Mouse (Mus musculus): ENCODE results near the gene Mrps35.

Mrps35 gene

DNA sequence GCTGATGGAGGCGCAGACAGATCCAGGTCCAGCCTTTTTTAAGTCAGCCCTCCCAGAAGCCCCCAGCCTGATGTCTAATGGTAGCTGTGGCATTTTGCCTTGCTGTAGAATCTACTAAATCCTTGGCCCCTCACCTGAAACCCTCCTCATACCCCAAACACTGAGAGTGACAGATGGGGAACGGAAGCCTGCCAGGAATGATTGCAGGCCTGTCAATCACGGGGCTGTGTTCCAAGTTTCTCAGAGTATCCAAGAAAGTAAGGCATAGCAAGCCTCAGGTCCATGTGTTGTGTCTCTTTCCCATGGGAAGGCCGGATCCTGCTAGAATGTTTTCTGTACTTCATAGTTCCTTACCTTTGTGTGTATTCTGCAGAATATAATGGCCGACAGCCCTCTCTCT lies 47.6 kb downstream of the Mrps35 start:
- DNase-seq, result no peak

DNA sequence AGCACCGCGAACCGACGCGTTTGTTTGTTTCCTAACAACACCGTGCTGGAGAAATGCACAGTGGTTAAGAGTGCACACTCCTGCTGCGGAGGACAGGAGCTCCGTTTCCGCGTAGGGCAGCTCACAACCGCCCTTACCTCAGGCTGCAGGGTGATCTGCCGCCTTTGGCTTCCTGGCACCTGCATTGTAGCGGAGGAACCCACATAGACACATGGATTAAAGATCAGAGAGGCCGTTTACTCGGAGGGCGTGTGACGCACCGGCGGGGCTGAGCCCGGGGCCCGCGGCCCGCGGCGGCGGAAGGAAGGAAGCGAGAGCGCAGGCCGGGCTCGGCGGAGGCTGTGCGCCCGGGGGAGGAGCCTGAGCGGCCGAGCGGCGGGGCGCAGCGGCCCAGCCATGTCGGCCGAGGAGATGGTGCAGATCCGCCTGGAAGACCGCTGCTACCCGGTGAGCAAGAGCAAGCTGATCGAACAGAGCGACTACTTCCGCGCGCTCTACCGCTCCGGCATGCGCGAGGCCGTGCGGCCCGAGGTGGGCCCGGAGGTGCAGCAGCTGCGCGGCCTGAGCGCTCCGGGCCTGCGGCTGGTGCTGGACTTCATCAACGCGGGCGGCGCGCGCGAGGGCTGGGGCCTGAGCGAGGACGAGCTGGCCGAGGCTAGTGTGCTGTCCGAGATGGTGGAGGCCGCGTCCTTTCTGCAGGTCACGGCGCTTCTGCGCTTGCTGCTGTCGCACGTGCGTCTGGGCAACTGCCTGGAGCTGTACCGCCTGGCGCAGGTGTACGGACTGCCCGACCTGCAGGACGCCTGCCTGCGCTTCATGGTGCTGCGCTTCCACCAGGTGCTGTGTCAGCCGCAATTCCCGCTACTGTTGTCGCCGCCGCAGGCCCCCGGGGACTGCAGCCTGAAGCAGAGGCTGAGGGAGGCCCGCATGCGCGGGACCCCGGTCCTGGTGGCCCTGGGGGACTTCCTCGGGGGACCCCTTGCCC lies 48.9 kb downstream of the Mrps35 start, which contains the start of gene Klhl42:
Klhl42 (plus strand) TSS at position 244 of the 985 bp plus-strand sequence.
- DNase-seq, result peak; percentile 80

DNA sequence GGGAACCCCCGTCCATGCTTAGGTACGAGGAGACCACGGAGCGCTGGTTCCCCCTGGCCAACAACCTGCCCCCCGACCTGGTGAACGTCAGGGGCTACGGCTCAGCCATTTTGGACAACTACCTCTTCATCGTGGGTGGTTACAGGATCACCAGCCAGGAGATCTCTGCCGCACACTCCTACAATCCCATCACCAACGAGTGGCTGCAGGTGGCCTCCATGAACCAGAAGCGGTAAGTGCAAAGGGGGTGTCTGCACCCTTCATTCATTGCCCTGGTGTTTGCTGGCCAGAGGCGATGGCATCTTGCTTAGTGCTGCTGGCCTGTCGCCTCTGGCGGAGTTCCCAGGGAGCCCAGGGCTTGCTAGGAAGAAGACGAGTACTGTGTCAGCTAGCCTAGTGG lies 49.6 kb downstream of the Mrps35 start:
- DNase-seq, result peak; percentile 58

DNA sequence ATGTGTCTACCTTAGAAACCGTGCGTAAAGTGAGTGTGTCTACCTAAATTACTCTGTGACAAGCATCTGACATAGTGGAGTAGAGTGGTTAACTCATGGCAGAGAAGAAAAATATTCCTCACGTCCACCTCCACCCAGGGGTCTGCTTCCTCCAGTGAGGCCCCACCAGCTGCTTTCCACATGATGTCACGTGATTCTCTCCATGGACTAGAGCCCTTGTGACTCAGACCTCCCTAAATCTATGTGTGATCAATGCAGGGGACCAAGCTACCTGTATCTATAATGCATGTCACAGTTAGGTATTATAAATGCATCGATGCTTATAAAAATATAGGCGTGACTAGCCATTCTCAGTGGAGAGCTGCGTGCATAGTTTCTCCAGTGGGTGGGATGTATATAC lies 52.2 kb downstream of the Mrps35 start:
- DNase-seq, result no peak

DNA sequence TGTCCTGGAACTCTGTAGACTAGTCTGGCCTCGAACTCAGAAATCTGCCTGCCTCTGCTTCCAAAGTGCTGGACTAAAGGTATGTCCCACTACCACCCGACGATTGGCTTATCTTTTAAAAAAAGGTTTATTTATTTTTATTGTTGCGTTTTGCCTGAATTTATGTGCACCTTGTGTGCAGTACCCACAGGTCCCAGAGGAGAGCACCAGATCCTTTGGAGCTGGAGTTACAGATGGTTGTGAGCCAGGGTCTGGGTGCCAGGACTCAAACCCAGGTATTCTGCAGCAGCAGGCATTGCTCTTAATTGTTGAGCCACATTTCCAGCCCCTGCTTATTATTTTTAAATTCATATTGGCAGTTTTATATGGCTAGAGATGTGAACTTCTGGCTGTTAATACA lies 53.5 kb downstream of the Mrps35 start:
- no peak for DNase-seq

DNA sequence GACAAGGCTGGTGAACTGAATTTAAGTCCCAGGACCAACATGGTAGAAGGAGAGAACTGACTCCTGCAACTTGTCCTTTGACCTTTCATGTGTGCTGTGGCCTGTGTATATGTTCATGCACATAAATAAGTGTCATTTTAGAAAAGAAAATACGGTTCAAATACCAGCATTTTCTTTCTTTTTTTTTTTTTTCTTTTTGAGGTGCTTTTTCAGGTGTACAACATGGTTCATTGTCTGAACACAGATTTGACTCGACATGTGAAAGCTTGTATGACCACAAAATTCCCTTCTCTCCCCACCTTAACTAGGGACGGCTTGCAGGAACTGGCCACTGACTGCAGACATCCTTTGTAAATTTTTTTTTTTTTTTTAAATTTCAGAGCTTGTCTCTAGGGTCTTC lies 54.4 kb downstream of the Mrps35 start:
- no peak for DNase-seq

DNA sequence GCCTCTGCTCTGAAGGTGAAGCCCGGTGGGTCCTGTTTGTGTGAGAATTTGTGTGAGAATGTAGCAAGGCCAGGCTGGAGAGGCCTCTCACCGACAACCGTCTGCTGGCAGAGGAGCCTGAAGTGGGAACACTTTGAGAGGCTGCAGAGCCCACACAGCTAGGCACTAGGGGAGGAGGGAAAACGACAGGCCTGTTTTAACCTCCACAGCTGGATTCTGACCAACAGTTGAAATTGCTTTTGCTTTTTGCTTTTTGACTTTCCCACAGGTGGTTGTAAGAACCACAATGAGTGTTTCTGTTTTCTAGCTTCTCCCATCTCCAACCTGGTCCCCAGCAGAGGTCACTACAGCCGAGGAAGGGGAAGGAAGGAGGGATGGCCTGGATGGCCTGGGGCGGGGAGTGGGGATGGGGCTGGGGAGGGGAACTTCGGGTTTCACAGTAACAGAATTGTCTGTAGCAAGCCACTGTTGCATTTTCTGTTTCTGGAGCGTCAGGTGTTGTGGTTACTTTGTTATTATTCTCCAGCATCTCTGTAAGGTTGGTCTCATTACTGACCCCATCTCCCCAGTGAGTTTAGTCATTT lies 54.9 kb downstream of the Mrps35 start:
- DNase-seq, result no peak

DNA sequence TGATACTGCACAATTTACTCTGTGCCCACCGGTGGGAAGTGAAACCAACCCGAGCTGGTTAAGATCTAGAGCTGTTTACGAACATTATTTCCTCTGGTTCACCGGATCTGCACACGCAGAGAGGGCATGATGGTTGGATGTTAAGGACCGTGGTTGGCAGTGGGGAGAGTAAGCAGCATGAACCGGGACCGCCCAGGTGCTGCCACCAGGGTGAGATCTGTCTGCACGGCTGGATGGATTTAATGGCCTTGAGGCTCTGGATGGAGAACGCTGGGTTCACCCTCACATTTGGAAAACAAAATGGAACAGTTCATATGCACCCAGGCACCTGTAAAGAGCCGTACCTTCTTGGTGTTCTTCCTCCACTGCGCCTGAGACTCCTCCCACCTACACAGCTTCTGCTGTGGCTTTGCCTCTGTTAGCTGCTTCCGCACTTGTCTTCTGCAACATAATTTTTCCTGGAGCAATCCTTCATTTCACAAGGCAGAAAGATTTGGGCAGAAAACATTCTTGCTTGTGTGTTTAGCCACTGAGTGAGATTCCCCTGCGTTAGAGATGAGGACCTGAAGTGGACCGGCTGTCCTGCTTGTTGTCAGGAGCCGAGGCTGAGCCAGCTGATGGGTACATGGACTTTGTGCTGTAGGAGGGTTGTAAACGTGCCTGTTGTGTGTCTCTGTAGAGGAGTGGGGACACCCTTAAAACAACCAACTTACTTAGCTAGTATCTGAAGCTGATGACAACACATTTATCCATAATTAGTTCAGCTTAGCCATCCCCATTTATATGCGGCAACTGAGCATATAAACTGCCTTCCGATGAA lies 57.1 kb downstream of the Mrps35 start:
- DNase-seq, result no peak

DNA sequence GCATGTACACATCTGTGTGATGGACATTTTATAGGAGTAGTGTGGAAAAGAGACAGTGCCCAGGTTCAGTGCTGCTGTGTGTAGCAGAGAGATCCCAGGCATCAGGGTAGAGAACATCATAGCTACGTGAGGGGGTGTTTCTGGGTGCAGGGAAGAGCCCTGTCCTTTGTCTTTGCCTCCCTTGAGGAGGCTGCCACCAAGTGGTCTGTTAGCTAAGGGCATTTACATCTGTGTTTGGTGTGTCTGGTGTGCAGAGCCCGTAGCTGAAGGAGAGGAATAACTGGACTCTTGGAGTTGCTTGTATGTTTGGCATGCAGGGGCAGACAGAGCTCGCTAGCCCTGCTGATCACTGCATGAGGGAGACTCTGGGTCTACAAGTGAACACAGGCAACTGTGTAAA lies 59.7 kb downstream of the Mrps35 start:
- no peak for DNase-seq

DNA sequence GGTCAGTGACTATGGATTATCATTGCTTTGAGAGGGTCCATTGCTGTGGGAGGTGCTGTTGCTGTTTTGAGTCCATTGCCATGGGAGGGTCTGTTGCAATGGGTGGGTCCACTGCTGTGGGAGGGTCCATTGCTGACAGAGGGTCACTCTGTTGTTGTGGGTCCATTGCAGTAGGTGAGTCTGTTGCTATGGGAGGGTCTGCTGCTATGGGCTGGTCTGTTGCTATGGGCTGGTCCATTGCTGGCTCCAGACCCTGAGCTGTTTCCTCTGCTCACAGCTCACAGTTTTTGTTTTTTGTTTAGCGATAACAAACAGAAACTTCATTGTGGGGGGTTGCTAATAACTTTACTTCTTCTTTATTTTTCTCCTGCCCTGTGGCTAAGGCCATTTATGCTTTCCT lies 63.0 kb downstream of the Mrps35 start:
- DNase-seq, result no peak

DNA sequence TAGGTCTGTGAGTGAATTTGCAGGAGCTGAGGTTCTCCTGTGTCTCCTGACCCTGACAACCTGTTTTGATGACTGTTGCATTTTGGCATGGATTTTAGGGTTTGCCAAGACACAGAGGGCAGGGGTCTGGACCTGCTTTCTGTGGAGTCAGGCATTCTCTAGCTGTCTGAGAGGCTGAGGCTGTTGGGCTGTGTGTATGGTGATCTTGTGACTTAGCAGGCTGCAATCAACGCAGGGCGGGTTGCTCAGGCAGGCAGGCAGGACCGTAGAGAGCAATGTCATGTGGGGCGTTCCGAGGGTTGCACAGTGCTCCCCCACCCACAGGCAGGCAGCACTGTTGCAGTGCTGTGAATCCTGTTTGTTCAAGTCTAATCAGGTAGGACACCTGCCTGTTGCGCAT lies 64.2 kb downstream of the Mrps35 start:
- DNase-seq, result no peak

DNA sequence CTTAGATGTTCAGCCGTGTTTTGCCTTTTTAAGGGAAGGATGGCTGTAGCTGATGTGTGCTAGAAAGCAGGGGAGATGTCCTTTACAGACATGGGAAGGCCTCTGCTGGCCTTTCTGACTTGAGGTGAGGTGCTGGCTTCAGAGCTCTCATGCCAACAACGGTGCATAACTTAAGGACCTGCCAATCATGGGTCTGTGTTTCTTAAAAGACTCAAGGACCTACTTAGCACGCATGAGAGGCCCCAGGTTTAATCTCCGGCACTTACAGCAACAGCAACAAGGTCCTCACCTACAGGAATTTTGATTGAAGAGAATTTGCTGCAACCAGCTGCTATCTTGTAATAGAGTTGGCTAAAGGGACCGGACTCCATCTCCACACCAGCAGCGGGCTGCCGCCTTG lies 66.7 kb downstream of the Mrps35 start:
- DNase-seq, result no peak

DNA sequence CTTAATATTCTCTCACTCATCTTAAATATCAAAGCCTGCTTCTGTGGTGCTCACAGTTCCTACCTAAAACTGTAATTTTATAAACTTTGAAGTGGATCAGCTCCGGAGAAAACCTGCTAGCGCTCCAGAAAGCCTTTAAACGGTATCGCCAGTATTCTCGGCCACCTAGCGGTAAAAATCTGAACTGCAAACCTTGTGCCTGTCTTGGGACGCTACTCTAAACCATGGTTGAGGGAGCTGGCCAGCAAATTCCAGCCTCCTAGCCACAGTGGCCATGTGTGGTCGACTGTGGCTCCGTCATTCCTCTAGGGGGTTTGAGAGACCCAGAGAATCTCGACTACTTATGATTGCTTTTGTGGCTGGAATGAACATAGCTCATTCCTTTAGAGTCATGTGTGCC lies 74.0 kb downstream of the Mrps35 start:
- peak; percentile 92 for DNase-seq

DNA sequence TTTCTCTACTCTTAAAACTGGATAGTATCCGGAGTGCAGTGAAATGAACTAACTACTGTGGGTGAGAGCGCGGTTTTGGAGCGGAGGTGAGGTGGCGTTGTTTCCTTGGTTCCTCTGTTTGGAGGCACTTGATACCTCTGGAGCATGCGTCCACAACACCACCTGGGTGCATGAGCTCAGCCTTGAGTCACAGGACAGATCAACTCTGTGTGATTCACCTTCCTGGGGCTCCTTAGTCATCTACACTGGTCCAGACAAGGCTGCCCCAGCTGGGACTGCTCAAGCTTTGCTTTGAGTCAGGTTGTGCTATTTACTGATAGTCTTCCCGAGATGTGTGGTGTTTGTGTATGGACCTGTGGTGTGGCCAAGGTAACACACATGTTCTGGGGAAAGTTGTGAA lies 75.2 kb downstream of the Mrps35 start:
- no peak for DNase-seq

DNA sequence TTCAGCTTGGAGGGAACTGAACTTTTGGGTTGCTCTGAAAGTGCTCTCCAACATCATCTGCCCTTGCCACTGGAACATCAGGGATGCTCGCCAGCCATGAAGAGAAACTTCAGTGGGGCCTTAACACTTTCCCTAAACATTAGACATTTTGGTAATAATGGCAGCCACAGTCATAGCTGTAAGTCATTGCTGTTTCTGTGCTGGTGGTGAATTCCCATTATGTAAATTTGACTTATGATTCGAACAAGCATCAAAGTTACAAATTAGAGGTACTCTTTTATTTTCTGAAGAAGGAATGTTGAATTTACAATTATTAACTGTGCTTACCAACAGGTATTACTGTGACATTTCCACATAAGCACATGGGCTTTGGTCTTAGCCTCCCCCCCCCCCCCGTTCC lies 75.6 kb downstream of the Mrps35 start:
- no peak for DNase-seq

DNA sequence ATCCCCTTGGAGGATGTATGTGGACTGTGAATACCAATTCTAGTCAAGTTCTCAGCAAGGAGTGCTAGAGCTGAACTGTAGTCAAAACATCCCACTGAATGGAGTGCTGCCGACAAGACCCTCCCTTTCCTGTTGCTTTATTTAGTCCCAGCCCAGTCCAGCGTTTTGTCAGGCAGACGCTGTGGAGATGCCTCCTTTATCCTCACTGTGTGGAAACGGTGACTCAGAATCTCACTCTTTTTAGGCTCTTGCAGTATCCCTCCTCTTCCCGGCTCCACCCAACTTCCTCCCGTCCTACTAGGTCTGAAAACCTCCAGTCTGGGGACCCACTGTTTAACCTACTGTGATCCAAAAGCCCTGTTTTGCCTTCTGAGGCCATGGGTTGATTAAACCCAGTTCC lies 78.8 kb downstream of the Mrps35 start:
- DNase-seq, result peak; percentile 29
